ENCODE assay signal across 9 mouse cellular contexts in the genomic region with DNA sequence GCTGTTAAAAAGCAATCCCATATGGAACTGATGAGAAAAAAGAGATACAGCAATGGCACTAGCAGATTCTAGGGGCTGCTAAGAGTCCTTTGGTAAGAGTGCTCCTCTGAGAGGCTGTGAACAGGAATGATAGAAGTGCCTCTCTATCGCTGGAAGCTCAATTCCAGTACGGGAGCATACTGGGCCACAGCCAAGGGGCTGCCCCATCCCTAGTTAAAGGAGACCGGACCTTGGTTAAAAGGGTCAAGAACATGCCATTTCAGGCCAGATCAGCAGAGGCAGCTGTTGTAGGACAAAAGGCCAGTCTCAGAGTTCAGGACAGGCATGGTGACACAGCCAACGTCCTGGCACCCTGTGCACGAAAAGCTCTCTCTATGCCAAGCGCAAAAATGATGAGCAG. TPM values are rescaled to one million over a fixed set of nuclear protein-coding genes. Genes with fewer than 3 reads are reported as not detected.
DNase-seq lines count a peak whose midpoint lies in the region; ATAC-seq and TF ChIP-seq lines count a peak whose summit lies in the region.
"Had no signal": no experiment of that assay in that cellular context is flagged by ENCODE, and none has a peak within 500 bp of the region (broad histone marks: within the 10 kb centered on the region; RNA-seq: fewer than 3 reads in every experiment).

No protein-coding gene starts in this region.

- no peaks in the 10 kb centered on the region for H3K36me3 ChIP-seq in heart, embryonic 15.5 days
- no peaks in the 10 kb centered on the region for H3K36me3 ChIP-seq in heart, embryonic 12.5 days
- no peaks in the 10 kb centered on the region for H3K36me3 ChIP-seq in forebrain, postnatal 0 days (ENCODE audit: insufficient read depth)
- no peaks in the 10 kb centered on the region for H3K36me3 ChIP-seq in stomach, postnatal 0 days (ENCODE audit: control insufficient read depth, insufficient read depth, low read length)

- DNase-seq in ovary, postnatal 14 days (ENCODE audit: low spot score), result peak; percentile 15
- no peak for DNase-seq in ovary, postnatal 36 days (ENCODE audit: low spot score)
- DNase-seq in forebrain, postnatal 0 days, result no peak
- DNase-seq in stomach, postnatal 0 days (ENCODE audit: low spot score), result no peak
- DNase-seq in thymus, postnatal 36 days, result no peak
- DNase-seq: lung, embryonic 14.5 days had no signal

- peaks cover 15% of the 10 kb centered on the region for H3K4me1 ChIP-seq in heart, embryonic 15.5 days (replicated peaks)
- 0 out of 2 replicates have a peak, but pooled peaks cover 11% of the 10 kb centered on the region for H3K4me1 ChIP-seq in heart, embryonic 12.5 days (replicated peaks)
- peaks cover 12% of the 10 kb centered on the region; the same call in 1 of the 2 replicates for H3K4me1 ChIP-seq in forebrain, postnatal 0 days (ENCODE audit: insufficient read depth)
- no peaks in the 10 kb centered on the region; the same call in 1 of the 2 replicates for H3K4me1 ChIP-seq in stomach, postnatal 0 days (replicated peaks; ENCODE audit: control insufficient read depth, insufficient read depth)

- no peak for TF ChIP-seq CTCF in forebrain, postnatal 0 days (IDR thresholded peaks at IDR 0.05; ENCODE audit: low read depth)
- TF ChIP-seq CTCF in stomach, postnatal 0 days (IDR thresholded peaks at IDR 0.05; ENCODE audit: low read depth), result no peak

- ATAC-seq in heart, embryonic 15.5 days (replicated peaks; ENCODE audit: insufficient number of reproducible peaks, insufficient read depth, low FRiP score, low read depth), result no peak
- no peak for ATAC-seq in heart, embryonic 12.5 days (ENCODE audit: insufficient number of reproducible peaks, low FRiP score)
- no peak for ATAC-seq in forebrain, postnatal 0 days
- no peak for ATAC-seq in stomach, postnatal 0 days (ENCODE audit: low FRiP score, low TSS enrichment)
- ATAC-seq: inflammation-experienced regulatory T-cells, adult 6 months had no signal

- no peak overlapping the region for H3K9ac ChIP-seq in heart, embryonic 15.5 days
- no peak overlapping the region for H3K9ac ChIP-seq in heart, embryonic 12.5 days
- H3K9ac ChIP-seq in forebrain, postnatal 0 days, result peak overlapping the region; percentile 94
- H3K9ac ChIP-seq in stomach, postnatal 0 days (ENCODE audit: low read length), result no peak overlapping the region
- H3K9ac ChIP-seq: lung, embryonic 14.5 days had no signal

- TF ChIP-seq EP300 in stomach, postnatal 0 days (optimal IDR thresholded peaks at IDR 0.05), result no peak

- no peak overlapping the region for H3K27ac ChIP-seq in heart, embryonic 15.5 days
- no peak overlapping the region for H3K27ac ChIP-seq in heart, embryonic 12.5 days (ENCODE audit: poor library complexity, severe bottlenecking)
- no peak overlapping the region for H3K27ac ChIP-seq in forebrain, postnatal 0 days (ENCODE audit: low read depth, low read length)
- H3K27ac ChIP-seq in stomach, postnatal 0 days (replicated peaks), result no peak overlapping the region

- no peak overlapping the region for H3K4me3 ChIP-seq in heart, embryonic 15.5 days
- no peak overlapping the region for H3K4me3 ChIP-seq in heart, embryonic 12.5 days
- peak overlapping the region; percentile 59; the same call in 1 of the 2 replicates for H3K4me3 ChIP-seq in forebrain, postnatal 0 days (ENCODE audit: low read depth, low read length)
- no peak overlapping the region for H3K4me3 ChIP-seq in stomach, postnatal 0 days (ENCODE audit: low read depth, low read length)

- WGBS in heart, embryonic 15.5 days, result 55% methylated on average over 6 of the region's 6 CpGs
- 59% methylated on average over 6 of the region's 6 CpGs for WGBS in heart, embryonic 12.5 days
- WGBS in forebrain, postnatal 0 days, result 69% methylated on average over 6 of the region's 6 CpGs
- WGBS in stomach, postnatal 0 days, result 72% methylated on average over 6 of the region's 6 CpGs

- peak overlapping the region; percentile 100; the same call in 1 of the 2 replicates for H3K4me2 ChIP-seq in heart, embryonic 15.5 days
- no peak overlapping the region for H3K4me2 ChIP-seq in heart, embryonic 12.5 days
- peak overlapping the region; percentile 92 for H3K4me2 ChIP-seq in forebrain, postnatal 0 days (ENCODE audit: low read depth)
- peak overlapping the region; percentile 98; the same call in 1 of the 2 replicates for H3K4me2 ChIP-seq in stomach, postnatal 0 days (replicated peaks; ENCODE audit: low read depth)

- H3K27me3 ChIP-seq in heart, embryonic 15.5 days, result peaks cover 19% of the 10 kb centered on the region
- H3K27me3 ChIP-seq in heart, embryonic 12.5 days (replicated peaks), result peaks cover 17% of the 10 kb centered on the region
- H3K27me3 ChIP-seq in forebrain, postnatal 0 days (ENCODE audit: insufficient read depth, low read length), result no peaks in the 10 kb centered on the region
- no peaks in the 10 kb centered on the region for H3K27me3 ChIP-seq in stomach, postnatal 0 days (ENCODE audit: control insufficient read depth, insufficient read depth, low read length)

- no peaks in the 10 kb centered on the region for H3K9me3 ChIP-seq in heart, embryonic 15.5 days (replicated peaks)
- H3K9me3 ChIP-seq in heart, embryonic 12.5 days (replicated peaks), result no peaks in the 10 kb centered on the region
- H3K9me3 ChIP-seq in forebrain, postnatal 0 days (ENCODE audit: low read length), result no peaks in the 10 kb centered on the region
- no peaks in the 10 kb centered on the region for H3K9me3 ChIP-seq in stomach, postnatal 0 days (ENCODE audit: control insufficient read depth, low read length)

RNA-seq across cellular contexts. Expression of a gene that starts 1.4 kb away (rescaled TPM):
- polyA plus RNA-seq in heart, embryonic 15.5 days (2015; fragmentation: Nextera tagmentation; extraction: Ambion mirVana), result 0.79 and 1.3 TPM in 2 replicates
- 0.83 and 0.87 TPM in 2 replicates for polyA plus RNA-seq in heart, embryonic 12.5 days (2016; fragmentation: Nextera tagmentation; extraction: Ambion mirVana)
- total RNA-seq in forebrain, postnatal 0 days (2014; rRNA removed), result 31.2 and 34.4 TPM in 2 replicates
- polyA plus RNA-seq in forebrain, postnatal 0 days (2015; fragmentation: Nextera tagmentation; extraction: Ambion mirVana), result 22.0 and 23.8 TPM in 2 replicates
- 1.4 and 1.8 TPM in 2 replicates for polyA plus RNA-seq in stomach, postnatal 0 days (2015; fragmentation: Nextera tagmentation; extraction: Ambion mirVana)
- polyA plus RNA-seq: inflammation-experienced regulatory T-cells, adult 6 months had no signal

RNA-seq across cellular contexts. Expression of a gene that starts 26.2 kb away (rescaled TPM):
- polyA plus RNA-seq in heart, embryonic 15.5 days (2015; fragmentation: Nextera tagmentation; extraction: Ambion mirVana), result 9.4 and 10.1 TPM in 2 replicates
- 10.3 and 12.2 TPM in 2 replicates for polyA plus RNA-seq in heart, embryonic 12.5 days (2016; fragmentation: Nextera tagmentation; extraction: Ambion mirVana)
- total RNA-seq in forebrain, postnatal 0 days (2014; rRNA removed), result 85.5 and 85.6 TPM in 2 replicates
- polyA plus RNA-seq in forebrain, postnatal 0 days (2015; fragmentation: Nextera tagmentation; extraction: Ambion mirVana), result 64.3 and 69.6 TPM in 2 replicates
- polyA plus RNA-seq in stomach, postnatal 0 days (2015; fragmentation: Nextera tagmentation; extraction: Ambion mirVana), result 10.2 and 10.5 TPM in 2 replicates
